Mouse (Mus musculus) embryo, embryonic 11.5 days (tissue): ENCODE measurements around the gene Abhd6.
A peak's percentile ranks its signal among the peaks of the same experiment; 100 is the strongest.

Experiments
- DNase-seq: peaks from one replicate; pipeline ENCODE4 v3.0.0-alpha.2; 2012; ENCODE audit warnings: low read depth, low spot score

Abhd6 gene

DNA sequence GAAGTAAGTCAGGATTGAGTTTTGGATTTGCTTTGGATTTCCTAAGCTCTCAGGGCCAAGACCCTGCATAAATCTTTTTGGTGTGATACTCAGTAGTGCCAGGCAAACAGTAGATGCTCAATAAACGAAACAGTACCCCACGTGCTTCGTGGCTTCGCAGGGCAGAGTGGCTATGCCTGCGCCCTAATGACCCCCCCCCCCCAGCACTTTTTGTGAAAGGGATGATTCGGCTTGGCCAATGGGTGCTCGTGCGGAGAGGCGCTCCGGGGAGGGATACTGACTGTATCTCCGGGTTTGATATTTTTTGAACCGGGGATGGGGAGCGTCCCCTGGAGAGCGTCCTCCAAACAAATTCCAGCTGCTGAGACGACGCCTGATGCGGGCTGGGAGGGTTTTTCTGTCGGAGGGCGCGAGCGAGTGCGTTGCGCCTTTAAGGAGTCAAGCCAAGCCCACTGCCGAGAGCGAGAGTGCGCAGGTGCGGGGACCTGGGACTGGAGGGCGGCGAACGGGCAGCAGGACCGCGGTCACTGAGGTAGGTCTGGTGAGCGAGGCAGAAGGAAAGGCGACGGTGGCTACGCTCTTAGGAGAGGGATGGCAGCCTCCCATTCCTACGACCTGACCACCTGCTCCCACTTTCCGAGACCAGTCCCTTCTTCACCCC, at the start of gene Abhd6:
Gene Abhd6 (plus strand): TSS at position 471 of the 661 bp plus-strand sequence.
- peak; percentile 82 for DNase-seq

DNA sequence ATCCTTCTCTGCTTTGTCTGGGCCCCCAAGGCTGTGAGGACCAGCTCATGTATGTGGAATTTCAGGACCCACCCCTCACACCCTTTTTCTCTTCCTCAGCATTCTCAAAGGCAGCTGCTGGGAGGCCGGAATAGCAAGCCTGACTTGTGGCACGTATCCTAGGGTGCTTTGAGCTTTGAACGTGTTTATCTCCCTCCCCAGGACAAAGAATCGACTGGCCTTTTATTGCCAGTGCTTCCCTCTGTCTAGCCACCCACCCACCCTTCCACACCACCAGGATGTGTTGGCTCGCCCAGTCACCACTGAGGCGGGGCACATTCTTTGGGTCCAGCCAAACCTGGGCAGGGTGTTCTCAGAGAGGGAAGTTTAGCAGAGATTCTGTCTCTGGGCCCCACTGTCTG, 48.6 kb upstream of the Abhd6 start:
- DNase-seq, result no peak

DNA sequence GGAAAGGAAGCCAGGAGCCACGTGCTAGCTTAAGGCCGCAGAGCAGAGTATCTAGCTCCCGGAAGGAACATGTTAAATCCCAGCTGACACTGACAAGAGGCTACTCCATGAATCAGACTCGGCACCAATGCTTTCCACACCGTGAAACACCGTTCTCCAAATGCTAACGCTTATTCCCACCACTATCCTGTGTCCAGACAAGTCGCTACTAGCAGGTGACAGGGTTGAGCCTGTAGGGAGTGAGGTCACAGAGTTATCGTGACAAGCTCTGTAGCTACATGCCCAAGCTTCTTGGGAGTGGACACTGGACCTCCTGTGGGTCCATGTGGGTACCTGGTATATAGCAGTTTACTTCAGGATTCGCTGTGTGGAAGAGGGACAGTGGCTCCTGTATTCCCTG, 46.3 kb upstream of the Abhd6 start:
- DNase-seq, result no peak

GRCm38 (mm10) chr14:7957049-7957448, 45.7 kb upstream of the Abhd6 start, which contains the start of gene Gm45521:
Gene Gm45521 (plus strand): TSS chr14:7957288.
- no peak for DNase-seq

GRCm38 (mm10) chr14:7960616-7961015, 42.1 kb upstream of the Abhd6 start:
- no peak for DNase-seq

GRCm38 (mm10) chr14:7961714-7962113, 41.0 kb upstream of the Abhd6 start:
- DNase-seq, result no peak

DNA sequence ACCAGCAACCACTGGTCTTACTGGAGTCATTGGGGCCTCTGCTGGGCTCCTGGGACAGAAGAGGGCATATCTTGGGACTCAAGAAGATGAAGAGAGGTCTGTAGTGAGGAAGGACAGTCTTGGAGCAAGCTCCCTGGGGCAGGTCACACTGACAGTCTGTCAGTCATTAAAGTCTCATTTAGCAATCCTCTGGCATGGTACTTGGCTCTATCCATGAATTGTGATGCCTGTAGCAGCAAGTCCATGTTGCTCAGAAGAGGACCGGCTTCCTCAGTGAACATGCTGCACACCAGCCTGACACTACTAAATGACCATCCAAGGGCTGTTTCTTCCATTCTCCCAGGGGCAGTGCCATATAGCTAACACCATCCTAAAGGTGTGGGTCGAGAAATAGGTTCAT, 40.1 kb upstream of the Abhd6 start:
- no peak for DNase-seq

- no peak for DNase-seq
Observed at GRCm38 (mm10) chr14:7963160-7963559, 39.5 kb upstream of the Abhd6 start.

GRCm38 (mm10) chr14:7964219-7964889, 38.3 kb upstream of the Abhd6 start:
- DNase-seq, result peak; percentile 64

- DNase-seq, result no peak
Observed at GRCm38 (mm10) chr14:7971889-7972493, 30.7 kb upstream of the Abhd6 start.

GRCm38 (mm10) chr14:7974643-7975042, 28.1 kb upstream of the Abhd6 start:
- DNase-seq, result no peak

- DNase-seq, result no peak
Observed at GRCm38 (mm10) chr14:7975177-7975576, 27.5 kb upstream of the Abhd6 start.

GRCm38 (mm10) chr14:7977471-7977870, 25.2 kb upstream of the Abhd6 start:
- no peak for DNase-seq

GRCm38 (mm10) chr14:7978183-7978582, 24.5 kb upstream of the Abhd6 start:
- no peak for DNase-seq

DNA sequence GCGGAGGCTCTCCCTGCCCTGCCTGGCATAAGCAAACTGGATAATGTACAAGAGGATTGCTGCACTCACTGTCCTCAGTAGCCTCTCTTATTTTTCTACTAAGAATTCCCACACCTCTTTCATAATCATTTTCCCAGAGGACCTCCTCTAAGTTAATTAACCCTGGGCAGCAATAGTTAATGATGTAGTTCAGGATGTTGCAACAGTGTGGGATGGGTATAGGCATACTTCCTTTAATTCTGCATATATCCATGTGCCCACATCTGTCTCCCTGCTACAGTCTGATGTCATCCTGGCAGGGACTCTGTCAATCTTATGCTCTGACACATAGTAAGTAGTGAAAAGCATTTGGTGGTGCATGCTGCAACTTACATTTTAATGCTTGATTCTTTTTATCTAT, 21.5 kb upstream of the Abhd6 start:
- DNase-seq, result no peak

- no peak for DNase-seq
Observed at GRCm38 (mm10) chr14:7986913-7987312, 15.8 kb upstream of the Abhd6 start.

DNA sequence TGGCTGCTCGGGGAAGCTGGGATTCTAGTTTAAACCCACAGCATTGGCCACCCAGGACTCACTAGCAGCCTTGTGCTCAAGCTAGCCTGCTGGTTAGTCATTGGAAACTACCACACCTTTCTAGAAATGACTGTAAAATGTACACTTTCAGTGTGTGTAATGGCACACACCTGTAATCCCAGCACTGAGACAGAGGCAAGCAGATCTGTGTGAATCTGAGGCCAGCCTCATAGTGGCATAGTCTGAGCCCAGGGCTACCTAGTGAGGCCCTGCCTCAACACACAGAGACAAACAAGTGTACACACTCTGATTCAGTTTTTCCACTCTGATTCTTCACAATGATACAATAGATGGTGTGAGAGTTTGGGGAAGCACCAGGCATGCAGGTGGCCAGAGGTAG, 13.3 kb upstream of the Abhd6 start:
- no peak for DNase-seq

DNA sequence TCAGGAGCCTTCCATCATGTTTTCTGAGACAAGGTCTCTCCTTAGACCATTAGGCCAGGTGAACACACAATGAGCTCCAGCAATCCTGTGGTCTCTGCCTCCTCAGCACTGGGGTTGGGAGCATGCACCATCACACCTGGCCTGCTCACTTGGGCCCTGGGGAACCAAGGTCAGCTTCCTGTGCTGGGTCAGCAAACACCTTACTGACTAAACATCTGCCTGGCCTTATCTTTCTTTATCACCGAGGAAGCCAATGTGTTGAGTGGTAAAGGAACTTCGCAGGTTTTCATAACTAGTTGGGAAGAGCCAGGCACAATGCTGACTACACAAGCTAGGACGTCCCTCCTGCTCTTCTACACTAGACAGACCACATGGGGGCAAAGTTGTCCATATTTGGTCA, 12.7 kb upstream of the Abhd6 start:
- DNase-seq, result no peak

- DNase-seq, result no peak
Observed at GRCm38 (mm10) chr14:7991108-7991776, 11.5 kb upstream of the Abhd6 start.

DNA sequence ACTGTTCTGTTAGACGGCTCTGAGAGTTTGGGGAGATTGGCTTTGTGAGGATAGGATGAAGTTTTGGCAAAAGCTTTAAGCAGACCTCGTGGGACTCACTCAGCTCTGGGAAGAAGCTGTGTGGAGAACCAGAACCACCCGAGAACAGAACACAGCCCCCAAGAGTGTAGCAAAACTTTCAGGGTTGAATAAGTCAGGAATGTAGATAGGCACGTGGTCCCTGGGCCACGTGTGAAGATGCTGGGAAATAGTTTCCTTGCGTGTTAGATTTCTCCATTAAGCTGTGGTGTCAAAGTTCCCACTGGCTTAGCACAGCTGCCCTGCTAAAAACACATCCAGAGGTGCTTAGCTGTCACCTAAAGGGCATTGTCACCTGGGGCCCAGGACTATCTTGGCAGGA, 10.5 kb upstream of the Abhd6 start:
- no peak for DNase-seq

DNA sequence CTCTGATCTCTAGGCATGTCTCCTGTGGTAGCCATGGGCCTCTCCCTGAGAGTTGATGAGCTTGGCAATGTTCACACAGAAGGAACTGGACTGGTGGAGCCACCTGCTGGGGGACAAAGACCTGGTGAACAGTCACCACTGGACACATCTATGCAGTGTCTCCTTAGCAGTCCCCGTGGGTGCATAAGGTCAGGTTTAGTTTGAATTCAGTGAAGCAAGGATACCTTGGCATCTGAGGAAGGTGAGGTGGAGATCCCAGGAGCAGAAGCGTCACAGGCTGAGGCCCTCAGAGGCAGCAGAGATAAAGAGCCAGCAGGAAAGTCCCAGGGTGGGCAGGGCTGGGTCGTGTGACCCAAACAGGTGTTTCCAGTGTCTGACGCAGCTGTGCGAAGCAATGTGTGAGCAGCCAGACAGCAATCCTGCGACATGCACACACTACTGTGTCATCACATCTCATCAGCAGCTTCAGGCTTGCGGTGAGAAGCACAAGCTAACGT, 8.4 kb upstream of the Abhd6 start, which contains the start of gene Dnase1l3:
Gene Dnase1l3 (minus strand): TSS at position 303 of the 497 bp plus-strand sequence.
- no peak for DNase-seq

- peak; percentile 77 for DNase-seq
Observed at GRCm38 (mm10) chr14:7997255-7997696, 5.4 kb upstream of the Abhd6 start.
